Mouse (Mus musculus) granulocyte monocyte progenitor cell, adult 5-6 weeks (primary cell): ENCODE measurements at regions not wholly inside any gene's neighbourhood (a gene's known extent, or its start where the extent isn't known, plus 50 kb on each side); places are given as distances from the start of the nearest gene placed in this dataset.

Source experiments
- ATAC-seq: replicated peaks from 2 replicates; pipeline ENCODE4 v1.8.0; 2016; ENCODE audit warnings: mild to moderate bottlenecking, moderate TSS enrichment, inconsistent platforms; ENCODE audit not compliant: poor library complexity, severe bottlenecking

GRCm38 (mm10) chr17:79170690-79171089, 119.0 kb downstream of the Qpct start:
- ATAC-seq: no peak

- ATAC-seq: no peak
Observed at GRCm38 (mm10) chr17:79167198-79167597, 115.5 kb downstream of the Qpct start.

- ATAC-seq: no peak
Observed at GRCm38 (mm10) chr17:79164874-79165553, 113.3 kb downstream of the Qpct start.

GRCm38 (mm10) chr17:79163983-79164382, 112.3 kb downstream of the Qpct start:
- no peak for ATAC-seq

- no peak for ATAC-seq
Observed at GRCm38 (mm10) chr17:79154138-79154537, 102.4 kb downstream of the Qpct start.

- ATAC-seq: no peak
Observed at GRCm38 (mm10) chr17:79152823-79153222, 101.1 kb downstream of the Qpct start.

- no peak for ATAC-seq
Observed at GRCm38 (mm10) chr17:79147883-79148282, 96.2 kb downstream of the Qpct start.

- ATAC-seq: no peak
Observed at GRCm38 (mm10) chr17:79144913-79145625, 93.4 kb downstream of the Qpct start.

GRCm38 (mm10) chr17:79143031-79143430, 91.3 kb downstream of the Qpct start:
- no peak for ATAC-seq
